Mouse (Mus musculus) lung, postnatal 0 days (tissue): Measurements from ENCODE around the gene Zfp217. TPM values are rescaled to one million over a fixed set of nuclear protein-coding genes. Genes with fewer than 3 reads are reported as not detected.

Source experiments
- ATAC-seq: fragments of 200-750 bp; cut with Nextera tagmentation; 2 replicates; pipeline ENCODE4 v1.8.0; 2017; ENCODE audit warnings: moderate library complexity
- DNase-seq: peaks from one replicate; pipeline ENCODE4 v3.0.0-alpha.2; 2016; ENCODE audit warnings: low spot score
- H3K27ac ChIP-seq: fragments of 300-500 bp; sonication (generic); 2 replicates; pipeline ENCODE4 v1.5.1; 2014; ENCODE audit warnings: antibody characterized with exemption, mild to moderate bottlenecking, low read length, mixed read lengths
- H3K27me3 ChIP-seq: fragments of 300-500 bp; sonication (generic); replicated peaks from 2 replicates; pipeline ENCODE4 v1.6.1; 2014; ENCODE audit warnings: low read length, mixed read lengths; ENCODE audit not compliant: insufficient read depth
- H3K36me3 ChIP-seq: fragments of 300-500 bp; sonication (generic); 2 replicates; pipeline ENCODE4 v1.6.1; 2014; ENCODE audit warnings: low read length, mixed read lengths; ENCODE audit not compliant: insufficient read depth
- H3K4me1 ChIP-seq: fragments of 300-500 bp; sonication (generic); 2 replicates; pipeline ENCODE4 v1.6.1; 2014; ENCODE audit warnings: antibody characterized with exemption, low read depth, low read length, mixed read lengths; ENCODE audit not compliant: insufficient read depth
- H3K4me2 ChIP-seq: fragments of 300-500 bp; sonication (generic); replicated peaks from 2 replicates; pipeline ENCODE4 v1.6.1; 2014; ENCODE audit warnings: low read depth, mild to moderate bottlenecking, low read length, moderate library complexity, mixed read lengths
- H3K4me3 ChIP-seq: fragments of 300-500 bp; sonication (generic); 2 replicates; pipeline ENCODE4 v1.5.1; 2014; ENCODE audit warnings: low read depth, low read length
- H3K9ac ChIP-seq: fragments of 300-500 bp; sonication (generic); replicated peaks from 2 replicates; pipeline ENCODE4 v1.6.1; 2014; ENCODE audit warnings: low read depth, mild to moderate bottlenecking
- H3K9me3 ChIP-seq: fragments of 300-500 bp; sonication (generic); 2 replicates; pipeline ENCODE4 v1.6.1; 2016; ENCODE audit warnings: low read length, mixed read lengths
- CTCF ChIP-seq: IDR thresholded peaks from 2 replicates; pipeline ENCODE4 v1.5.1; 2016; ENCODE audit warnings: antibody characterized with exemption, mild to moderate bottlenecking
- EP300 ChIP-seq: IDR thresholded peaks from 2 replicates; pipeline ENCODE4 v1.6.1; 2016; ENCODE audit warnings: antibody characterized with exemption, mild to moderate bottlenecking, control low read depth
- WGBS: fragments of 180-500 bp; shearing (Covaris S2); extraction: QIAGEN DNeasy Blood & Tissue Kit; methylation state at CpG from one replicate; pipeline ENCODE4 v1.1.7; 2014; 5-methylcytosine and 5-hydroxymethylcytosine counted together
- polyA plus RNA-seq: library from polyadenylated mRNA; unstranded; fragments of >200 nt; fragmentation: Nextera tagmentation; extraction: Ambion mirVana; gene quantifications from 2 replicates; pipeline ENCODE4 v1.2.1, GENCODE M21; 2015

Zfp217 gene
- polyA plus RNA-seq, 1 experiment from 2014 or later = 4.4 TPM

DNA sequence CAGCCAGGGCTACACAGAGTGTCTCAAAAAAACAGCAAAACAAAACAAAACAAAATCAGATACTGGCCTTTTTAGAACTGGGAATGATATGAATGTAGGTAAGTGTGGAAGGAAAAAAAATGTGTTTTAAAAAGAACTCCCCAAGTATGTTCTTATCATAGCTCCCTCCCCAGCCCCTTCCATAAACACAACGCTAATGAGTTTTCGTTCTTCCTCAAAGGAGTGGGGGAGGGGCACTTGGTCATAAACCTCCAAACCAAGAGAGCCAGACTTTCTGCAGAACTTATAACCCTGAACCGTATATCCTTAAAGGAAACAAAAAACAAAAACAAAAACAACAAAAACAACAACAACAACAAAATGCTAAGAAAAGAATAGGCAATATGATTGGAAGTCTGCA is 4.0 kb downstream of the Zfp217 start:
- H3K4me3 ChIP-seq = no peak overlapping the region
- ATAC-seq (no peak), DNase-seq (no peak)
- no peak for TF ChIP-seq EP300
- TF ChIP-seq CTCF = no peak
- WGBS = 14% methylated on average over 3 of the region's 3 CpGs
- no peak overlapping the region for H3K4me2 ChIP-seq
- no peaks in the 10 kb centered on the region for H3K36me3 ChIP-seq
- no peak overlapping the region for H3K9ac ChIP-seq
- no peaks in the 10 kb centered on the region for H3K27me3 ChIP-seq
- H3K9me3 ChIP-seq = no peaks in the 10 kb centered on the region
- peaks cover 3% of the 10 kb centered on the region; the same call in 1 of the 2 replicates for H3K4me1 ChIP-seq
- no peak overlapping the region for H3K27ac ChIP-seq

DNA sequence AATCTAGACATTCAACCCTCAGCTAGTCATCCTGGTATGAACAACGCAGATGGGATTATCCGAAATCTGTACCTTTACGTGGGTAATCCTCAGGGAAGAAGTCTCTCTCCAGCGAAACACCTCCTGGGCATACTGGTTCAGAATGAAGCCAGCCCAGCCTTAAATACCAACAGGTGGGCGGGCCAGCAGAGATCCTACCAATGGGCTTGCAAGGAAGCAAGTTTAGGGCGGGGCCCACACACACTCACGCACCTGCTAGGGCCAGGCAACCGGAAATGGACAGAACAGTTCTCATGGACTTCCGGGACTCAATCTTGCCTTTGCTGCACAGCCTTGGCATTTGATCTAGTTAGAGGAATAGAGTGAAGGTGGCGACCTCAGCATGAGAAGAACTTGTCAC is 5.4 kb downstream of the Zfp217 start:
- H3K4me3 ChIP-seq = no peak overlapping the region
- ATAC-seq (no peak), DNase-seq (no peak)
- TF ChIP-seq CTCF (no peak), EP300 (no peak)
- 92% methylated on average over 10 of the region's 10 CpGs for WGBS
- H3K9ac ChIP-seq = no peak overlapping the region
- H3K27me3 ChIP-seq = no peaks in the 10 kb centered on the region
- H3K27ac ChIP-seq = no peak overlapping the region
- no peak overlapping the region for H3K4me2 ChIP-seq
- H3K9me3 ChIP-seq = no peaks in the 10 kb centered on the region
- no peaks in the 10 kb centered on the region for H3K4me1 ChIP-seq
- H3K36me3 ChIP-seq = no peaks in the 10 kb centered on the region

DNA sequence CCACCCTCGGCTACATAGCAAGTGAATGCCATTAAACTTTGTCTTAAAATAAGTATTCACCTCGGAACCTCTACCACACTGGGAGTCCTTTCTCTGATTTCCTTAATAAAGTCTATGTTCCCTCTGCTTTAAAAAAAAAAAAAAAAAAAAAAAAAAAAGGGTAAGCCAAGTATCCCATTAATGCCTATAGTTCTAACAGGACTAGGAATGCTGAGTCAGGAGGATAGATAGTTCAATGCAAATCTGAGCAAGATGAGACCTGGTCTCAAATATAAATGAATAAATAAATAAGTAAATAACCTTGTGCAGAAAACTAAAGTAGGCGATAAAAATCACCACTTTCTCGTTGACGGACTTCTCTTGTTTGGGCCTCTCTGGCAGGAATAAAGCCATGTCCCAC is 6.4 kb downstream of the Zfp217 start:
- Histone ChIP-seq H3K4me3 (no peak overlapping the region), H3K9ac (no peak overlapping the region), H3K4me2 (no peak overlapping the region), H3K27ac (no peak overlapping the region), H3K9me3 (no peaks in the 10 kb centered on the region), H3K4me1 (0 out of 2 replicates have a peak, but pooled peaks cover 2% of the 10 kb centered on the region), H3K27me3 (no peaks in the 10 kb centered on the region), H3K36me3 (no peaks in the 10 kb centered on the region)
- no peak for ATAC-seq
- 90% methylated on average over 5 of the region's 5 CpGs for WGBS
- TF ChIP-seq EP300 (no peak), CTCF (no peak)
- no peak for DNase-seq

DNA sequence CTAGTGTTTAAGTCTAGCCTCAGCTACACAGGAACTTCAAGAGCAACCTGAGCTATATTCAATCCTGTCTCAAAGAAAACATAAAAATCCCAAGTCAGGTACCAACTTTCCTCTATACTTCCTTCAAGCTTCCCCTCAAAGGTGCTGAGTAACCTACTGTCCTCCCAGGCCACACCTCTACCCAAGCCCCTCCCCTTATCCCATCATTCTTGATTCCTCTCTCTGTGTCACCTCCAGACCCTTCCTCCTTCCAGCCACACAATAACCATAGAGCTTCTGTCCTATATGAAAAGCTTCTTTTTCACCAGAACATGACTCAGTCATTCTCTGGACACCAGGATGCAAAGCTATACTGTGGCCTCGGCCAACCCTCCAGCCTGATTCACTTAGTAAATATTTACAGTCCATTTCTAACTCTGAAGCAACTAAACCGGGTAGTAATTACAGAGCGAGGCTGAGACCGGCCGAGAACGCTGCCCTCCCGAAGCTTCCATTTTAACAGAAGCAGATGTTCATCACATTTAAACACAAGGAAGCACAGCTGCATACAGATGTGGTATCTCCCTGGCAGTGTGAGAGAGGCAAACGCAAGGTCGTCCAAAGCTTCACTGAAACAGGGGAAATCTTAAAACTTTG is 8.4 kb downstream of the Zfp217 start:
- H3K4me2 ChIP-seq = no peak overlapping the region
- DNase-seq (peak; percentile 84), ATAC-seq (peak; percentile 78)
- no peaks in the 10 kb centered on the region for H3K36me3 ChIP-seq
- 22% methylated on average over 9 of the region's 9 CpGs for WGBS
- H3K9ac ChIP-seq = no peak overlapping the region
- TF ChIP-seq EP300 (no peak), CTCF (no peak)
- no peaks in the 10 kb centered on the region for H3K9me3 ChIP-seq
- H3K27ac ChIP-seq = no peak overlapping the region
- no peaks in the 10 kb centered on the region for H3K27me3 ChIP-seq
- H3K4me1 ChIP-seq = 0 out of 2 replicates have a peak, but pooled peaks cover 2% of the 10 kb centered on the region
- no peak overlapping the region for H3K4me3 ChIP-seq

DNA sequence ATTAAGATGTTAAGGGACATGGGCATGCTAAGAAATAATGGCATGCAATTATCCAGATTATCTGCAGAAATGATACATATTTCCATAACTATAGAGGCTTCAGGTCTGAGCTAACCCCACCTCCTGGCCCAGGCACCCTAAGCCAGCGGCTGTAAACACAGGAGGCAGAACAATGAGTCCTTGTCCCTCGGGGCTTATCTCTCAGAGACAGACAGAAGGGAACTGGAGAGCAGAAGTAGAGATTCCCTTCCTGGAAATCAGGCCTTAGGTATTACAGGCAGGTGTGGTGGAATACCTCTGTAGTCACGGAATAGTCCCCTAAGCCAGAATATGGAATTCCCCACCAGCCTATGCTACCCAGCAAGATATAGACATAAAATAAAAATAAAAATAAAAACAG is 11.0 kb downstream of the Zfp217 start:
- ATAC-seq = no peak
- Histone ChIP-seq H3K27me3 (no peaks in the 10 kb centered on the region), H3K36me3 (no peaks in the 10 kb centered on the region), H3K4me3 (no peak overlapping the region), H3K27ac (0 out of 2 replicates have a peak overlapping the region, but pooled peaks have one; percentile 5), H3K9ac (no peak overlapping the region), H3K4me2 (no peak overlapping the region), H3K9me3 (no peaks in the 10 kb centered on the region), H3K4me1 (peaks cover 5% of the 10 kb centered on the region; the same call in 1 of the 2 replicates)
- DNase-seq = no peak
- TF ChIP-seq CTCF (no peak), EP300 (no peak)
- WGBS = 45% methylated on average over 3 of the region's 3 CpGs

DNA sequence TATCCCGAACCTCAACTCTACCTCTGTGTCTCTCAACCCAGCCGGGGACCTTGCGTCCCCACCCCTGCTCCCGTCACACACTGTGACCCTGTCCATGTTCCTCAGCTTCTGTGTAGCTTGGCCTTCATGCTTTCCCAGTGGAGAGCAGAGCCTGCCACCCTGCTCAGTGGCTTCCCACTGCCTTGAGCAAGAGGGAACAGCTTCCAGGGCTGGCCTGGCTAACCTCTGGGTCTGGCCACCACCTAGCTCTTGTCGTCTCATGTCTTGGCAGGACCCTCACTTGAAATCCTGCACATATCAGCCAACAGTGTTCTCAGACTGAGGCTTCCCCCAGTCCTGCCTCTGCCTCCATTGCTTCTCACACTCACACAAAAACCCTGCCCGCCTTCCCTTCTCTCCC is 12.1 kb downstream of the Zfp217 start:
- H3K27me3 ChIP-seq = no peaks in the 10 kb centered on the region
- whole genome bisulfite sequencing = 95% methylated on average over 6 of the region's 6 CpGs
- no peak for TF ChIP-seq CTCF
- TF ChIP-seq EP300 = no peak
- no peaks in the 10 kb centered on the region for H3K9me3 ChIP-seq
- no peak overlapping the region for H3K27ac ChIP-seq
- H3K4me3 ChIP-seq = no peak overlapping the region
- ATAC-seq (no peak), DNase-seq (no peak)
- H3K4me2 ChIP-seq = no peak overlapping the region
- no peaks in the 10 kb centered on the region for H3K36me3 ChIP-seq
- H3K9ac ChIP-seq = no peak overlapping the region
- peaks cover 5% of the 10 kb centered on the region; the same call in 1 of the 2 replicates for H3K4me1 ChIP-seq
